Mouse (Mus musculus) layer of hippocampus, adult 8-10 months (tissue): ENCODE results near the gene Nelfe. TPM values are rescaled to one million over a fixed set of nuclear protein-coding genes. Genes with fewer than 3 reads are reported as not detected.

Experiments used
- DNase-seq, 2 experiments: peaks; one replicate each; pipeline ENCODE4 v3.0.0; 2022; ENCODE audit warnings: low spot score in 2 of 2
- total RNA-seq, 4 experiments: library from RNA; stranded (reverse); gene quantifications; 2 replicates each; pipeline ENCODE4 v1.2.4; 2022

Gene Nelfe
- total RNA-seq, 4 experiments from 2014 or later: 33.2 to 41.3 (median 40.8) TPM

- DNase-seq: no peak
Measured at GRCm38 (mm10) chr17:34844884-34845283, 5.3 kb upstream of the Nelfe start.

GRCm38 (mm10) chr17:34847192-34847591 is 3.0 kb upstream of the Nelfe start:
- DNase-seq: no peak

- no peak for DNase-seq
Measured at GRCm38 (mm10) chr17:34847615-34848014, 2.6 kb upstream of the Nelfe start.

- no peak for DNase-seq
Measured at GRCm38 (mm10) chr17:34850517-34851125, 430 bp downstream of the Nelfe start.

GRCm38 (mm10) chr17:34853511-34853910 is 3.3 kb downstream of the Nelfe start:
- DNase-seq: no peak

GRCm38 (mm10) chr17:34854761-34855160 is 4.6 kb downstream of the Nelfe start:
- no peak for DNase-seq

GRCm38 (mm10) chr17:34855825-34856224 is 5.6 kb downstream of the Nelfe start:
- no peak for DNase-seq

- DNase-seq: no peak
Measured at GRCm38 (mm10) chr17:34858670-34859069, 8.5 kb downstream of the Nelfe start.

GRCm38 (mm10) chr17:34860514-34860913 is 10.3 kb downstream of the Nelfe start:
- DNase-seq: no peak

- no peak for DNase-seq
Measured at GRCm38 (mm10) chr17:34861704-34862415, 11.7 kb downstream of the Nelfe start.

GRCm38 (mm10) chr17:34862416-34863081 is 12.4 kb downstream of the Nelfe start, which contains the start of gene Cfb:
Gene Cfb (minus strand): TSS chr17:34862518.
- no peak for DNase-seq

GRCm38 (mm10) chr17:34865981-34866380 is 15.8 kb downstream of the Nelfe start:
- DNase-seq: no peak

- DNase-seq: no peak
Measured at GRCm38 (mm10) chr17:34874321-34874720, 24.1 kb downstream of the Nelfe start.

GRCm38 (mm10) chr17:34879336-34879879 is 29.2 kb downstream of the Nelfe start, which contains the start of gene Zbtb12:
Gene Zbtb12 (plus strand): TSS chr17:34879483.
- no peak for DNase-seq

- DNase-seq: no peak
Measured at GRCm38 (mm10) chr17:34881166-34881565, 31.0 kb downstream of the Nelfe start.

GRCm38 (mm10) chr17:34881683-34882310 is 31.6 kb downstream of the Nelfe start, which contains the start of gene Gm20547:
Gene Gm20547 (minus strand): TSS chr17:34882042.
- DNase-seq: no peak

- DNase-seq: no peak
Measured at GRCm38 (mm10) chr17:34883332-34883731, 33.1 kb downstream of the Nelfe start.

GRCm38 (mm10) chr17:34884704-34885103 is 34.5 kb downstream of the Nelfe start:
- no peak for DNase-seq

GRCm38 (mm10) chr17:34885615-34886014 is 35.4 kb downstream of the Nelfe start:
- DNase-seq: no peak

- DNase-seq: no peak
Measured at GRCm38 (mm10) chr17:34887942-34888341, 37.8 kb downstream of the Nelfe start.

GRCm38 (mm10) chr17:34890074-34890743 is 40.0 kb downstream of the Nelfe start:
- no peak for DNase-seq
